Mouse (Mus musculus) MN1 (cell line): ENCODE results near the gene Synj1.
A peak's percentile ranks its signal among the peaks of the same experiment; 100 is the strongest.

Source experiments
- DNase-seq: peaks from one replicate; pipeline ENCODE4 v3.0.0-alpha.2; 2016; ENCODE audit warnings: low spot score

The Synj1 gene

DNA sequence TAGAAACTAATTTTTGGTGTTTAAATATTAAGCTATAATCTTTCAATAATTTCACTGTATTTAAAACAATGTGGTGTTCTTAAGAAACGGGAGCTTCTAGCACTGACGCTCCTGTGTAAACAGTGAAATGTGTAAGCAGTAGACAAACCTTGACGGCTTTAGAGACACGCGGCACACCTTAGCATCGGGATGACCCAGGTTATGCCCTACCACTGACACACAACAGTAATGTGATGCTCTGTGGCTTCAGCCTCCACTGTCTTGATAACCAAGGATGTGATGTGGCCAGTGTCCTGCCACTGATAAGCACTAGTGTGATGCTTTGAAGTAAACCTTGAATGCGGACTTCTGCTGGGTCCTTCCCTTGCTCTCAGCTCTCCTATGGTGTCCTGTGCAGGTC is 69.9 kb downstream of the Synj1 start:
- no peak for DNase-seq

DNA sequence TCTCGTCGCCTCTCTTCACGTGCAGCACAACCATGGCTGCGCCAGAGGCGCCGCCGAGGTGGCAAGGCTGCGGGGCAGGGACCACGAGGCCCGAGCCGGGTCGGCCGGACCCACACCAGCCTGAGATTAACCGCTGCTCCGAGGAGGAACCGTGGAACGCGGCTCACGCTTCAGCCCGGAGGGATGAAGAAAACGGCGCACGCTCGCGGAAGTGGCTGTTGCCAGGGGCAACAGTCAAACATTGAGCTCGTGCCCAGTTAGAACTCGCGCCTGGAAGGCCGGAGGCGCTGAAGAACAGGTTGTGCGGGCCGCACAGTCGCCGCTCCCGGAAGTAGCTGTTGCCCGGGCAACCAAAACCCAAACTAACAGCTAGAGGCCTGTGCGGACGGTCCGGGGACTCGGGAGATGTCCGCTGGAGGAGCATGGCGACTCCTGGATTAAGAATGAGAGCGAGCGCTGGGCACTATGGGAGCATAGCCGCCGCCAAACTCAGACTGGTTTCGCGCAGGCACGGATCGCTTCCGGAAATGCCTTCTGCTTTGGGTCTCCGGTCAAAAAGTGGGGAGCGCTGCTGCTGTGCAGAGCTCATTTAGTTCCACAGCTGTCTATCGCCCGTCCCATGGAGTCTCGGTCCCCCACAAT is 76.3 kb downstream of the Synj1 start, which contains the start of gene Cfap298:
Cfap298 (minus strand) TSS at position 428 of the 642 bp plus-strand sequence.
- peak; percentile 97 for DNase-seq

DNA sequence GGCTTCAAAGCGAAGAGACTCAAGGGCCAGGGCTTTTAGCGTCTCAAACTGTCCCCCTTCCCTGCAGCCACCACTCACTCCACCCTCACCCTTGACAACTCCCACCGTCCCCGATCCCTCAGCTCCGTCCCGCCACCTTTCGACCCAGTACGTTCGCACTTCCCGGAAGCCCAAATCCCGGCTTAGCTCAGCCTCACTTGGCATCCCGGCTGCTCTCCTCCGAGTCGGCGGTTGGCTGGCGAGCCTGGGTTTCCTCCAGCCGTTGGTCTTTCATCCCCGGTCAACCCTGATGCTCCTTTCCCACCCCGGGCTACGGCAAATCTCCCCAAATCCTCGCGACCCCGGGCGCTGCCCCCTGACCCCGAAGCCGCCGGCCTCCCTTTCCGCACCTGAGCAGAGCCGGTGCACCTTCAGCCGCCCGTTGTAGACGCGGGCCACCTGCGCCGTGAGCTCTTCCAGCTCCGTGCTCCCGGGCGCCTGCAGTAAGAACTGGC is 76.9 kb downstream of the Synj1 start:
- peak; percentile 75 for DNase-seq

DNA sequence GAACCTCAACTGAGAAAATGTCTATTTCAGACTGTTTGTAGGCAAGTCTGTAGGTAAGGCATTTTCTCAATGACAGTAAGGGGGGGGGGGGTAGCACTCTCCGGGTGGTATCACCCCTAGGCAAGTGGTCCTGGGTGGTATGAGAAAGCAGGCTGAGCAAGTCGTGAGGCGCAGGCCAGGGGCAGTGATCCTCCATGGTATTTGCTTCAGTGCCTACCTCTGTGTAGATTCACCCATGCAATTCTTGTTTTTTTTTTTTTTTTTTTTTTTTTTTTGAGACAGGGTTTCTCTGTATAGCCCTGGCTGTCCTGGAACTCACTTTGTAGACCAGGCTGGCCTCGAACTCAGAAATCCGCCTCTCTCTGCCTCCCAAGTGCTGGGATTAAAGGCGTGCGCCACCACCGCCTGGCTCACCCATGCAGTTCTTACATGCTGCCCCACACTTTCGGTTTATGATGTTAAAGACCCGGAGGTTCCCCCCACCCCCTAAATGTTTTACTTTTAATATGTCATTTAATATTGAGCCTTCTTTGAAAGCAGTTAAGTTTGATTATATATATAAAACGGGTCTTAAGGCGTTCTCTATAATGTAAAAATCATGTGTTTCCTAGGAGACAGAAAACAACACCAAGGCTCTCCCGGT is 77.5 kb downstream of the Synj1 start:
- no peak for DNase-seq

- no peak for DNase-seq
These were observed 83.7 kb downstream of the Synj1 start for GRCm38 (mm10) chr16:90927446-90927845.

DNA sequence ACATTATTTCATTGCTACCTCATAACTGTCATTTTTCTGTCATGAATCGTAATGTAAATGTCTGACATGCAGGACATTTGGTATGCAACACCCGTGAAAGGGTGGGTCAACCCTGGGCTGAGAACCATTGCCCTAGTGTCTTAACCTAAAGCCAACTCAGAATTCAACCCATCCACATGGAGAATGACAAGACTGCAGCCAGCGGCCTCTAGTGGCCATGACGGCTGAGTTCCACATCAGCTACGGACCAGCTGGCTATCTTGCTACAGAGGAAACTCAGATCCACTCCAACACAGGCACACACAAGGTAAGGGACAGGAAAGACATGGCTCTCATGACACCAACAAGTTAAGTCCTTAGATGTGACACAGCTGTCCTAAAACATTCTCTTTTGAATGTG is 85.6 kb downstream of the Synj1 start:
- DNase-seq: peak; percentile 76

DNA sequence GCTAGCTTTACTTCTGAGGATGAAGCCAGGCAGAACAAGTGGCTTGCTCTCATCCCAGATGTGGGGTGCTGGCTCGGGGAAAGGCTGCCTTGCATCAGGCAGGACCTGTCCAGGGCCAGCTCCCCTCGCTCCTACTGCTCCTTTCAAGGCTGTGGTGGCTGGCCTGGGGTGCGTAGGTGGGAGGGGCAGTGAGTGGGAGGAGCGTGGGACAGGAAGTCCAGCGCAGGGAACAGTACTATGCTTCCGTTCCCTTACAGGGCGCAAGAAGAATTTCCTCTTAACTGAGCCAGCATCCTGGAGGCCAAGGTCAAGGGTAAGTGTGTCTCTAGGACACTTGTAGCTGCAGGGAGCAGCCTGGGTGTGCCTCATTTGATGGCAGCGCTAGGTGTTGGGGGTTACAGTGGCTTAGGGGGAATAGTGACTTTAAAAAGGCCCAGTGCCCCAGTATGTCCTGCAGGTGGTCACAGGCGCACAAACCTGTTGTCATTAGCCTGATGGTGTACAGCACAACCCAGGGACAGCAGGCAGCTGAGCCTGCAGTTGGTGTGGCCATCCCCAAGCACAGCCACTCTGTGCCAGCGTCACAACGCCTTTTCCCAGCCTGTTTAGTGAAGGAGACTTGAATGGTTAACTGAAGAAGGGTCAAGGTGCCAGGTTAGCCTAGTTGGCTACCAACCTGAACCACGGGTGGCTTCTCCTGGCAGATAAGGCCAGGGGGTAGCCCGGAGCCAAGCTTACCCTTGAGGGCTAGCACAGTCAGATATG is 86.3 kb downstream of the Synj1 start:
- DNase-seq: no peak

DNA sequence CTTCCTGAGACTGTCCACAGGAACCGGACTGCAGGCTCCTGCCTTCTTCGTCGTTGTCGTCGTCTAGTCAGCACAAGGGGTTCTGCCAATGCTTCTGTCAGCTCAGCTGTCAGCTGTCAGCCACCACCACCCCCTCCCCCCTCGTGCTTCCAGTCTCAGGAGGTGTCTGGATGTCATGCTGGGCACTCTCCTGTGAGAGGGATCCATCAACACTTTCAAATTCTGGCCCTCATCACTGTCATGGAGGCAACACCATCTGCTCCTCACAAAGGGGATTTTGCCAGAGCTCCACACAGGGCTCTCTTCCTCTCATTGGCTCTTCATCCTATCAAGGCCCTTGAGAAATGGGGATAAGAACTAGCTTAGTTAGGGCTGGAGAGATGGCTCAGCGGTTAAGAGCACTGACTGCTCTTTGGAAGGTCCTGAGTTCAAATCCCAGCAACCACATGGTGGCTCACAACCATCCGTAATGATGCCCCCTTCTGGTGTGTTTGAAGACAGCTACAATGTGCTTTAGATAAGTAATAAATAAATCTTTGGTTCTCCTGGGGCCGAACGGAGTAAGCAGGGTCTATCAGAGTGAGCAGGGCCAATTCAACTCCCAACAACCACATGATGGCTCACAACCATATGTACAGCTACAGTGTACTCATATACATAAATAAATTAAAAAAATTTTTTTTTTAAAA is 89.5 kb downstream of the Synj1 start:
- peak; percentile 24 for DNase-seq

DNA sequence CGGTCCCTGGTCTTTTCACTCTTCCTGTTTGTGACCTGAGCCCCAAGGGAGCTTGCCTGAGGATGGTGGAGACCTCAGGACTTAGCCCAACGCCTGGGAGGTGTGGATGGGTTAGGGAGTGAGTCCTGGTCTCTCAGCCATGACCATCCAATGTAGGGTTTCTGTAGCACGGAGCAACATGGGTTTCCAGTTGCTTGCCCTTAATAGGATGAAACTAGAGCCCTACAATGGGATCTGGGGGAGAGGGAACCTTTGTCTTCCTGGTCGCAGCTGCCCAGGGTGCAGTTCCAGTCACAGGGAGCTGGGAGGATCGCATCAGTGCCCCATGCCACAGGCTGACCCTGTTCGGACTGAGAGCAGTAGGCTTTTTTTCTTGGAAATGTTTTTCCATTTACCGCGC is 94.0 kb downstream of the Synj1 start:
- no peak for DNase-seq

DNA sequence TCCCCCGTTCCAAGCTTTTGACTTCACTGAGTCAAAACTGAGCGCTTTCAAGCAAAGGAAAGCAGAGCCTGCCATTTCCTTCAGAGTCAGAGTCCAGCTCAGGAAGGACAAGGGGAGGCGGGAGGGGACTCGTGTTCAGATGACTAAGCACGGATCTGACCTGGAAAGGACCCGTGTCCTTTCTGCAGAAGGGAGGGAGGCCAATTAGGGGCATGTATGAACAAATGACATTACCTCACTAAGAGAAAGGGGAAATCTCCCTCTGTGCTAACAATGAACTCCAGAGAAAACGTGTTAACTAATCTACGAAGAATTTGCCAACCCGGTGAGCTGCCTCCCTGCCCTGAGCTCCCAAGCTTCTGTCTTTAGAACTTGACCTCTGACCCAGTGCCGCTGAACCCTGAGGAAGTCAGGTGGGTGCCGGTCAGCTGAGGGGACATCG is 95.0 kb downstream of the Synj1 start:
- peak; percentile 42 for DNase-seq

DNA sequence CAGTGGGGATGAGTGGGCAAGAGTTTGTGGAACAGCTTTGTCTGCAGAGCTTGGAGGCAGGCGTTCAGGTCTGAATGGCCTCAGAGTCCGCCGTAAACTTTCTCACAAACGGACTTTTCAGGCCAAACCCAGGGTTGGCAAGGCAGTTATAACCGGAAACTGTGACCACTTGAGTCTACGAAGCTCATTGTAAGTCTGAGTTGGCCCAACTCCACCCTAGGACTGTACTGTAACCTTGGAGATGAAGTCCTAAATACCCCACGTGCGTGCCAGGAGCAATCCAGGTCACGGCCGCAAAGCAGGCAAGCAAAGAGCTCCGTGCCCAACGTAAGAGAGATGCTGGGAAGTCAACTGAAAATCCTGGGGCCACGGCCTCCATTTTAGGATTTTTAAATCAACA is 99.3 kb downstream of the Synj1 start:
- no peak for DNase-seq

GRCm38 (mm10) chr16:90910855-90911533 is 100.1 kb downstream of the Synj1 start:
- no peak for DNase-seq

GRCm38 (mm10) chr16:90907250-90907649 is 103.9 kb downstream of the Synj1 start:
- no peak for DNase-seq

DNA sequence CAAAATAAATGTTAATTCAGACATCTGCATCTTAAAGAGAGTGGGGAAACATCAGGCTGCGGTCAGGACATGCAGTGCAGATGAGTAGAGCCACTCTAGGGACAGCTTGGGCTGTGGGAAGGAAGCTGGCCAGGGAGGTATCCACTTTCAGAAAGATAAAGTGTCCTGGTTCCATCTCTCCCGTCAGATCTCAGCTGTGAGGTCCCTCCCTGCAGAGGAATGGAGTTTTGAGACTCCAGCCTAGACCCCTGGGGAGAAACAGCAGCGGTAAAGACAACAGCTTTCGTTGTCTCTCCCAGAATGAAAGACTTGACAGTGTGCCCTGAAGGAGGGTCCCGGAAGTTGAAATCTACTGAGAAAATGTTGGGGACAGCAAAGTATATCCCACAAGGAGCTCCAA is 107.8 kb downstream of the Synj1 start:
- DNase-seq: no peak

DNA sequence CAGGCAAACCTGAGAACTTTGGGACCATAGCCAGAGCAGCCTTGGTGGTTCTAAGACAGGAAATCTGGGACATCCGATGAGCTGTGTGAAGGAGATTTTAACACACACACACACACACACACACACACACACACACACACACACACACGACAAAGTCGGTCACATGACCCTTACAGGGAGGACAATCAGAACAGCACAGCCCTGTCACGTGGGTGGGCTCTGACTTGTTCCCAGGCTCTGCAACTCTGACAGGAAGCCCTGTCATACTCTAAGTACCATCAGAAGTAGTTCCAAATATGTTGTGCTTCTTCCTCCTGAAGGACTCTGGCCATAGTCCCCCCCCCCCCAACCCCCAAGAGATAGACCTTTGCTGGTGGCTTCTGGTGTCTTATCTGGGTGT is 109.7 kb downstream of the Synj1 start:
- DNase-seq: no peak

- no peak for DNase-seq
These were observed 111.6 kb downstream of the Synj1 start for GRCm38 (mm10) chr16:90899498-90899897.

GRCm38 (mm10) chr16:90897651-90898050 is 113.5 kb downstream of the Synj1 start:
- peak; percentile 34 for DNase-seq

DNA sequence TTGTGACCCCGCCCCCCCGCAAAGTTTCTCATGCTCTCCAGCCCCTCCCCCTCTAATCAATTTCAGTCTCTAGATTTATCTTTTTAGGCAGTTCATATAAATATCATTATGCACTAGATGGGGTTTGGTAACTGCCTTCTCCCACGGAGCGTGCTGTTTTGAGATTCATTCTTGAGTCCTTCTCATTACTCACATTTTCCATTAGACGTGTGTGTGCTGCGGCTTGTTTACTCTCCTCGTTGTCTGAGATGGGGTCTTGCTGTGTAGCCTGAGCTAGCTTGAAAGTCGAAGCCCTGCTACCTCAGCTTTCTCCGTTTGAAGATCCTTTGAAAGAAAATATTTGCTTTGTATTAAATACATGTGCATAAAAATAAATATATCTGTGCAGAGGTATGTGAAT is 117.3 kb downstream of the Synj1 start:
- no peak for DNase-seq

DNA sequence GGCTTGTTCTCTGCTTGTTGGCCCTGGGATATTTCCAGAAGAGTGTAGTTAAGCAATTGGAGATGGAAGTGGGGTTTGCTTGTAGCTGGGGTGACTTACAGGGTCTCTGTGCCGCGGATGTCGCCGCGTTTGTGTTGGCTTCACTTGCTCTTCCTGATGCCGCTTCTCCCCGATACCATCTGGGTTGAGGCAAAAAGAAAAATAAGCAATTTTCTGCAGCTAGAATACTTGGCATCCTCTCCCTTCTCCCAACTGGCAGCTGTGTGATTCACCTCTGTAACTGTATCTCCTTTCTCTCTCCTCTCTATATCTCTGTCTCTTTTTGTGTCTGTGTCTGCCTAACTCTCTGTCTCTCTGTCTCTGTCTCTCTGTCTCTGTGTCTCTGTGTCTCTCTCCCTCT is 118.1 kb downstream of the Synj1 start:
- DNase-seq: no peak

DNA sequence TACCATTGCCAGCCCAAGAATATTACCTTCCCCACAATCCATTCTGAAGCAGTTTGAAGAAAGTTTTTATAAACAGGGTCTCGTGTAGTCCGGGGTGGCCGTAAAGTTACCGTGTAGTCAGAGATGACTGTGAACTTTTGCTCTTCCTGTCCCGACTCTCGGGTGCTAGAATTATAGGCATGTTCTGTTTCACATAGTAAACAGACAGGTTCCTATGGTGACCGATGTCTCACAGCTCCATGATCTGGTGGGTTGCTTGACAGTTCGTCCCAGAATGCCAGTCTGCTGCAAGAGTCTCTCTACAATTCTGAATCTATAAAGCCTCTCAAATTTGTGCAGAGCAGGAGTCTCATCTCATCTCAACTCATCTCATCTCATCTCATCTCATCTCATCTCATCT is 119.0 kb downstream of the Synj1 start:
- DNase-seq: peak; percentile 57

- DNase-seq: peak; percentile 56
These were observed 119.5 kb downstream of the Synj1 start for GRCm38 (mm10) chr16:90891601-90892000.

DNA sequence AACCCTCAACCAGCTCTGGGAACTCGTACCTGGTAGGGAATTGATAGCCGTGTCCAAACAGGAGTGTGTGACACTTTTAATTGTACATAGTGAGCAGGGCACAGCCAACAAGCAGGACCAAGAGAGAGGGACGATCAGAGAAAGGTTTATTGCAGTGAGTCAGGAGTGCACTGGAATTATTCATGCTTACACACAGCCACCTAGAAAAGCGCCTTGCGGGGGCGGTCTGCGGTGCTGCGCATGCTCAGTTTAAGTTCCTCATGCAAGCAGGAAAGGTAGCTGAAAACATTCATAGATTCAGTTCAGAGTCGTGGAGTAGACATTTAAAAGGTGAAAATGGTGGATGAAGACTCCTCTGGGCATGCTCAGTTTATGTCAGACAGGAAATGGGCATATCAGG is 120.4 kb downstream of the Synj1 start:
- DNase-seq: no peak
